Mouse (Mus musculus): ENCODE measurements around the gene Ints12. TPM values are rescaled to one million over a fixed set of nuclear protein-coding genes. Genes with fewer than 3 reads are reported as not detected.

Gene Ints12
- polyA plus RNA-seq, 1 experiment, result 14.6 TPM

DNA sequence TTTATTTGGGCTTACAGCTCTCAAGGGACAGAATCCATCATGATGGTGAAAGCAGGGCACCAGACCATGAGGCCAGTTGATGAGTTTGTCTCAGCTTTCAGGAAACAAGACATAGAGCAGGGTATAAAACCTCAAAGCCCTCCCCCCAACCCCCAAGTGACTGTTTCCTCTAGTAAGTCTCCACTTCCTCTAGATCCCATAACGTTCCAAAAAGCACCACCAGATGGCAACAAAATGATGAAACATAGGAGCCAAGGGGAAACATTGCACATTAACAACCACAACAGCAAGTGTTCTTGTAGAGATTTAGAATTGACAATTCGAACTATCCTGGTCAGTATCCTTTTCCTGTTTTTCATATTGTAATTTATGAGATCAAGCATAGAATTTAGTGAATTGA lies 20.1 kb downstream of the Ints12 start:
- no peak overlapping the region for H3K9ac ChIP-seq (ENCODE audit: low read depth, poor library complexity, severe bottlenecking)
- H3K4me1 ChIP-seq (ENCODE audit: control insufficient read depth, insufficient read depth, low read length), result no peaks in the 10 kb centered on the region
- peaks cover 6% of the 10 kb centered on the region; the same call in 1 of the 2 replicates for H3K36me3 ChIP-seq (ENCODE audit: control insufficient read depth, insufficient read depth, low read length, poor library complexity, severe bottlenecking)
- H3K4me3 ChIP-seq (ENCODE audit: low read depth, low read length), result no peak overlapping the region
- no peak overlapping the region for H3K27ac ChIP-seq (ENCODE audit: insufficient read depth, low read length)
- no peaks in the 10 kb centered on the region for H3K27me3 ChIP-seq (ENCODE audit: control insufficient read depth, insufficient read depth, low read length, poor library complexity, severe bottlenecking)
- TF ChIP-seq EP300 (IDR thresholded peaks at IDR 0.05; ENCODE audit: insufficient read depth, low read depth, low read length) (no peak), CTCF (IDR thresholded peaks at IDR 0.05; ENCODE audit: low read depth, low read length) (no peak), POLR2A (IDR thresholded peaks at IDR 0.05; ENCODE audit: insufficient read depth, low read length) (no peak)
- no peaks in the 10 kb centered on the region for H3K9me3 ChIP-seq (replicated peaks; ENCODE audit: control insufficient read depth, insufficient read depth, low read length, poor library complexity, severe bottlenecking)

DNA sequence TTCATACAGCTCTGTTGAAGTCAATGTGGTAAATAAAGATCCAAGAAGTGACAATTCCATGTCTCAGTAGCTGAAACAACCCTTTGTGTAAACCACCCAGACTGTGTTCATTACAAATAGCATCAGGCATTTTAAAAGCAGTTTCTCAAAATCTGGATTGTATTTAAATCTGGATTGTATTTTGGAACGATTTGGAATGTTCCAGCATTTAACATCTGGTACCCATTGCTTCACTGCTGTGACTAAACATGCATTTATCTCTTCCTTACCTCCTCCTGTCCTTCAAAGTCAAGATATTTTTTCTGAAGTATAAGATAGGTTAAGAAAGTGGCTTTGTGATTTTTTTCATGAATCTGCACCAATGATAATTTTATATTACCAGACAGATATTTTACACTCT lies 21.6 kb downstream of the Ints12 start:
- Histone ChIP-seq H3K4me1 (ENCODE audit: control insufficient read depth, insufficient read depth, low read length) (no peaks in the 10 kb centered on the region), H3K4me3 (ENCODE audit: low read depth, low read length) (no peak overlapping the region), H3K27me3 (ENCODE audit: control insufficient read depth, insufficient read depth, low read length, poor library complexity, severe bottlenecking) (no peaks in the 10 kb centered on the region), H3K36me3 (ENCODE audit: control insufficient read depth, insufficient read depth, low read length, poor library complexity, severe bottlenecking) (peaks cover 3% of the 10 kb centered on the region; the same call in 1 of the 2 replicates), H3K27ac (ENCODE audit: insufficient read depth, low read length) (no peak overlapping the region), H3K9ac (ENCODE audit: low read depth, poor library complexity, severe bottlenecking) (no peak overlapping the region), H3K9me3 (replicated peaks; ENCODE audit: control insufficient read depth, insufficient read depth, low read length, poor library complexity, severe bottlenecking) (no peaks in the 10 kb centered on the region)
- TF ChIP-seq CTCF (IDR thresholded peaks at IDR 0.05; ENCODE audit: low read depth, low read length) (no peak), EP300 (IDR thresholded peaks at IDR 0.05; ENCODE audit: insufficient read depth, low read depth, low read length) (no peak), POLR2A (IDR thresholded peaks at IDR 0.05; ENCODE audit: insufficient read depth, low read length) (no peak)

DNA sequence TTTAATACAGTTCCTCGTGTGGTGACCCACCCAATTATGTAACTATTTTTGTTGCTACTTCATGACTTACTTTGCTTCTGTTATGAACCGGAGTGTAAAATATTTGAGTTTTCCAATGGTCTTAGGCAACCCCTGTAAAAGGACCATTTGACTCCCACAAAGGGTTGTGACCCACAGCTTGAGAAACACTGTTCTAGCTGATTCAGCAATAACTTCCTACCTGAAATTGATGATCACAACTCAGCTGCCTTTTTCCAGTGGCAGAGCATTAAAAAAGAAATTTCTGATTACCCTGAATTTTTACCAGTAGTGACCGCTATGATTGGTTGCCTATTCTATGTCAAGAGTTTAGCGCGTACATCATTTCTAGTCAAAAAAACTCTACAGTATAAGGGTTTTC lies 39.7 kb downstream of the Ints12 start:
- Histone ChIP-seq H3K9ac (ENCODE audit: low read depth, poor library complexity, severe bottlenecking) (no peak overlapping the region), H3K4me3 (ENCODE audit: low read depth, low read length) (no peak overlapping the region)
- no peak for TF ChIP-seq CTCF (IDR thresholded peaks at IDR 0.05; ENCODE audit: low read depth, low read length)
- TF ChIP-seq EP300 (IDR thresholded peaks at IDR 0.05; ENCODE audit: insufficient read depth, low read depth, low read length), result no peak
- no peak for TF ChIP-seq POLR2A (IDR thresholded peaks at IDR 0.05; ENCODE audit: insufficient read depth, low read length)

GRCm38 (mm10) chr3:133132611-133133010 lies 41.0 kb downstream of the Ints12 start:
- Histone ChIP-seq H3K9me3 (replicated peaks; ENCODE audit: control insufficient read depth, insufficient read depth, low read length, poor library complexity, severe bottlenecking) (0 out of 2 replicates have a peak, but pooled peaks cover 3% of the 10 kb centered on the region), H3K36me3 (ENCODE audit: control insufficient read depth, insufficient read depth, low read length, poor library complexity, severe bottlenecking) (no peaks in the 10 kb centered on the region), H3K9ac (ENCODE audit: low read depth, poor library complexity, severe bottlenecking) (no peak overlapping the region), H3K27me3 (ENCODE audit: control insufficient read depth, insufficient read depth, low read length, poor library complexity, severe bottlenecking) (no peaks in the 10 kb centered on the region), H3K4me1 (ENCODE audit: control insufficient read depth, insufficient read depth, low read length) (no peaks in the 10 kb centered on the region), H3K27ac (ENCODE audit: insufficient read depth, low read length) (no peak overlapping the region), H3K4me3 (ENCODE audit: low read depth, low read length) (no peak overlapping the region)
- no peak for TF ChIP-seq CTCF (IDR thresholded peaks at IDR 0.05; ENCODE audit: low read depth, low read length)
- no peak for TF ChIP-seq EP300 (IDR thresholded peaks at IDR 0.05; ENCODE audit: insufficient read depth, low read depth, low read length)
- no peak for TF ChIP-seq POLR2A (IDR thresholded peaks at IDR 0.05; ENCODE audit: insufficient read depth, low read length)

More for the DNA sequence above, 39.7 kb downstream of the Ints12 start:
- Histone ChIP-seq H3K27ac (ENCODE audit: insufficient read depth, low read length) (no peak overlapping the region), H3K9me3 (replicated peaks; ENCODE audit: control insufficient read depth, insufficient read depth, low read length, poor library complexity, severe bottlenecking) (0 out of 2 replicates have a peak, but pooled peaks cover 3% of the 10 kb centered on the region), H3K36me3 (ENCODE audit: control insufficient read depth, insufficient read depth, low read length, poor library complexity, severe bottlenecking) (no peaks in the 10 kb centered on the region), H3K27me3 (ENCODE audit: control insufficient read depth, insufficient read depth, low read length, poor library complexity, severe bottlenecking) (no peaks in the 10 kb centered on the region), H3K4me1 (ENCODE audit: control insufficient read depth, insufficient read depth, low read length) (no peaks in the 10 kb centered on the region)

DNA sequence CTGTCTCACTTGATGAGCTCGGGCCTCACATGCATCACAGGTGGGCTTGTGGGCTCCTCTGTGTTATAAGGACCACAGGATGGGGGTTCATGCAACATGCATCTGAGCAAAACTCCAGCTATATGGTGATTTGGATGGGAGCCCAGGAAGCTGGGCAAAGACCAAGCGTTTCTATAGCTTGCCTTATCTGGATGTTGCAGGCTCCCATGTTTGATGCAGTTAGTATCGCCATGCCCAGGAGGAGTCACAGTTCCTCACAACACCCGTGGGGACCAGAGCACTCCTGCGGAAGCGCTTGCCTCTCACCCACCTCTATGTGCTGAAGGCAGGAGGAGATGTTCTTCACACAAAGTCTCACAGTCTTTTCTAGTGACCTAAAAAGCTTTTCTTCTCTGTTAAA lies 50.2 kb downstream of the Ints12 start:
- Histone ChIP-seq H3K27me3 (ENCODE audit: control insufficient read depth, insufficient read depth, low read length, poor library complexity, severe bottlenecking) (no peaks in the 10 kb centered on the region), H3K4me3 (ENCODE audit: low read depth, low read length) (no peak overlapping the region), H3K9ac (ENCODE audit: low read depth, poor library complexity, severe bottlenecking) (no peak overlapping the region), H3K36me3 (ENCODE audit: control insufficient read depth, insufficient read depth, low read length, poor library complexity, severe bottlenecking) (no peaks in the 10 kb centered on the region), H3K27ac (ENCODE audit: insufficient read depth, low read length) (no peak overlapping the region), H3K9me3 (replicated peaks; ENCODE audit: control insufficient read depth, insufficient read depth, low read length, poor library complexity, severe bottlenecking) (no peaks in the 10 kb centered on the region), H3K4me1 (ENCODE audit: control insufficient read depth, insufficient read depth, low read length) (no peaks in the 10 kb centered on the region)
- TF ChIP-seq EP300 (IDR thresholded peaks at IDR 0.05; ENCODE audit: insufficient read depth, low read depth, low read length) (no peak), CTCF (IDR thresholded peaks at IDR 0.05; ENCODE audit: low read depth, low read length) (no peak), POLR2A (IDR thresholded peaks at IDR 0.05; ENCODE audit: insufficient read depth, low read length) (no peak)

- no peak for TF ChIP-seq EP300 (IDR thresholded peaks at IDR 0.05; ENCODE audit: insufficient read depth, low read depth, low read length)
- no peak for TF ChIP-seq POLR2A (IDR thresholded peaks at IDR 0.05; ENCODE audit: insufficient read depth, low read length)
- no peak for TF ChIP-seq CTCF (IDR thresholded peaks at IDR 0.05; ENCODE audit: low read depth, low read length)
- Histone ChIP-seq H3K4me1 (ENCODE audit: control insufficient read depth, insufficient read depth, low read length) (no peaks in the 10 kb centered on the region), H3K4me3 (ENCODE audit: low read depth, low read length) (no peak overlapping the region), H3K9me3 (replicated peaks; ENCODE audit: control insufficient read depth, insufficient read depth, low read length, poor library complexity, severe bottlenecking) (no peaks in the 10 kb centered on the region), H3K27me3 (ENCODE audit: control insufficient read depth, insufficient read depth, low read length, poor library complexity, severe bottlenecking) (no peaks in the 10 kb centered on the region), H3K9ac (ENCODE audit: low read depth, poor library complexity, severe bottlenecking) (no peak overlapping the region), H3K36me3 (ENCODE audit: control insufficient read depth, insufficient read depth, low read length, poor library complexity, severe bottlenecking) (no peaks in the 10 kb centered on the region), H3K27ac (ENCODE audit: insufficient read depth, low read length) (no peak overlapping the region)
These were observed 53.0 kb downstream of the Ints12 start for GRCm38 (mm10) chr3:133144511-133145147.
